Mouse (Mus musculus) forebrain, postnatal 0 days (tissue): Measurements from ENCODE around the gene Ptprm. TPM values are rescaled to one million over a fixed set of nuclear protein-coding genes. Genes with fewer than 3 reads are reported as not detected.

ENCODE experiments used
- ATAC-seq: fragments of 200-750 bp; cut with Nextera tagmentation; 2 replicates; pipeline ENCODE4 v1.8.0; 2017; ENCODE audit warnings: mild to moderate bottlenecking, moderate library complexity
- DNase-seq: peaks from one replicate; pipeline ENCODE4 v3.0.0-alpha.2; 2015
- H3K27ac ChIP-seq: fragments of 300-500 bp; sonication (generic); 2 replicates; pipeline ENCODE4 v1.5.1; 2014; ENCODE audit warnings: low read depth, mild to moderate bottlenecking, antibody characterized with exemption, low read length, moderate library complexity, mixed read lengths
- H3K27me3 ChIP-seq: fragments of 300-500 bp; sonication (generic); 2 replicates; pipeline ENCODE4 v1.6.1; 2014; ENCODE audit warnings: mild to moderate bottlenecking, low read length, mixed read lengths; ENCODE audit not compliant: insufficient read depth
- H3K36me3 ChIP-seq: fragments of 300-500 bp; sonication (generic); 2 replicates; pipeline ENCODE4 v1.6.1; 2014; ENCODE audit warnings: mild to moderate bottlenecking, moderate library complexity; ENCODE audit not compliant: insufficient read depth
- H3K4me1 ChIP-seq: fragments of 300-500 bp; sonication (generic); 2 replicates; pipeline ENCODE4 v1.6.1; 2014; ENCODE audit warnings: antibody characterized with exemption; ENCODE audit not compliant: insufficient read depth
- H3K4me2 ChIP-seq: fragments of 300-500 bp; sonication (generic); 2 replicates; pipeline ENCODE4 v1.6.1; 2014; ENCODE audit warnings: low read depth, mild to moderate bottlenecking, moderate library complexity
- H3K4me3 ChIP-seq: fragments of 300-500 bp; sonication (generic); 2 replicates; pipeline ENCODE4 v1.5.1; 2014; ENCODE audit warnings: low read depth, low read length, mixed read lengths
- H3K9ac ChIP-seq: fragments of 300-500 bp; sonication (generic); 2 replicates; pipeline ENCODE4 v1.6.1; 2014; ENCODE audit warnings: mild to moderate bottlenecking
- H3K9me3 ChIP-seq: fragments of 300-500 bp; sonication (generic); 2 replicates; pipeline ENCODE4 v1.6.1; 2016; ENCODE audit warnings: low read length
- CTCF ChIP-seq: sonication (generic); IDR thresholded peaks from 2 replicates; pipeline ENCODE4 v1.5.1; 2016; ENCODE audit warnings: antibody characterized with exemption, control low read depth, low read depth
- whole genome bisulfite sequencing: fragments of 180-500 bp; shearing (Covaris S2); extraction: QIAGEN DNeasy Blood & Tissue Kit; methylation state at CpG from one replicate; pipeline ENCODE4 v1.1.7; 2014; 5-methylcytosine and 5-hydroxymethylcytosine counted together
- polyA plus RNA-seq: library from polyadenylated mRNA; unstranded; fragments of >200 nt; fragmentation: Nextera tagmentation; extraction: Ambion mirVana; gene quantifications from 2 replicates; pipeline ENCODE4 v1.2.1, GENCODE M21; 2015
- total RNA-seq: library from RNA; depleted of rRNA; stranded (reverse); fragments of >200 nt; gene quantifications from 2 replicates; pipeline ENCODE4 v1.2.3, GENCODE M21; 2014

Ptprm gene
- total and polyA plus RNA-seq, 2 experiments from 2014 or later, result 12.9 to 33.2 TPM

- no peaks in the 10 kb centered on the region; the same call in 1 of the 2 replicates for H3K4me1 ChIP-seq
- no peak overlapping the region for H3K27ac ChIP-seq
- no peaks in the 10 kb centered on the region for H3K27me3 ChIP-seq
- no peaks in the 10 kb centered on the region for H3K36me3 ChIP-seq
- no peaks in the 10 kb centered on the region for H3K9me3 ChIP-seq
- no peak for DNase-seq
- no peak overlapping the region for H3K9ac ChIP-seq
- no peak overlapping the region for H3K4me2 ChIP-seq
- H3K4me3 ChIP-seq, result no peak overlapping the region
- no peak for TF ChIP-seq CTCF
- no peak for ATAC-seq
- 81% methylated on average over 14 of the region's 14 CpGs for WGBS
Observed at GRCm38 (mm10) chr17:66769365-66770363, 584.6 kb downstream of the Ptprm start.

DNA sequence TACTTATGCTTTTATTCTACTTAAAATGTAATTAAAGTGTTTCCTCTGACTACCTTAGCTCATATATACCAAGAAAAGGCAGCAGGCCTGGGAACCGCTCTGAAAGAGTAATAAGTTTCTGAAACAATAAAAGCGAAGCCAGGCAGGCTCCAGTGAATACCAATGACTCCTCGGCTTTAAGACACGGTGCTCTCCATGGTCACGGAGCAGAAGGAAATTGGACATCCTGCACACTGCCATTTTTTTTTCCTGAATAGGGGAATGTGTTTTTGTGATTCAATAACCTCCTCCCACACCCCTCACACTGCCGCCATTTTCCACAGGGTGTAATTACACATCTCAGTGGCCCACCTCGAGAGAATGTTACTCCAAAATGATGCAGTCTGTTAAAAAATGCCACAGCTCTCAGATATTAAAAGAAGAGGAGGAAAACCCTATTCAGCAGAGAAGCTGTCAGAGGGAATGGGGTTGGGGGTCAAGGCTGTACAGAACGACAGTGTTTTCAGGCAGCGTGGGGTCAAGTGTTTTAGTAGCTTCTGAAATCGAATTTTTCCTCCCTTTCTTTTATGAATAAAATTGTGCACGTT lies 585.5 kb downstream of the Ptprm start:
- ATAC-seq (no peak), DNase-seq (no peak)
- H3K9ac ChIP-seq, result no peak overlapping the region
- H3K4me3 ChIP-seq, result no peak overlapping the region
- H3K9me3 ChIP-seq, result no peaks in the 10 kb centered on the region
- 42% methylated on average over 11 of the region's 11 CpGs for WGBS
- TF ChIP-seq CTCF, result no peak
- no peak overlapping the region for H3K27ac ChIP-seq
- no peaks in the 10 kb centered on the region for H3K36me3 ChIP-seq
- H3K27me3 ChIP-seq, result no peaks in the 10 kb centered on the region
- H3K4me1 ChIP-seq, result no peaks in the 10 kb centered on the region; the same call in 1 of the 2 replicates
- no peak overlapping the region for H3K4me2 ChIP-seq

- no peak for TF ChIP-seq CTCF
- no peak overlapping the region for H3K4me3 ChIP-seq
- H3K9me3 ChIP-seq, result no peaks in the 10 kb centered on the region
- no peak overlapping the region for H3K9ac ChIP-seq
- no peak overlapping the region for H3K27ac ChIP-seq
- WGBS, result 86% methylated on average over 6 of the region's 6 CpGs
- no peaks in the 10 kb centered on the region for H3K27me3 ChIP-seq
- no peak overlapping the region for H3K4me2 ChIP-seq
- H3K4me1 ChIP-seq, result no peaks in the 10 kb centered on the region; the same call in 1 of the 2 replicates
- DNase-seq (no peak), ATAC-seq (no peak)
- no peaks in the 10 kb centered on the region for H3K36me3 ChIP-seq
Observed at GRCm38 (mm10) chr17:66766166-66766565, 588.1 kb downstream of the Ptprm start.

DNA sequence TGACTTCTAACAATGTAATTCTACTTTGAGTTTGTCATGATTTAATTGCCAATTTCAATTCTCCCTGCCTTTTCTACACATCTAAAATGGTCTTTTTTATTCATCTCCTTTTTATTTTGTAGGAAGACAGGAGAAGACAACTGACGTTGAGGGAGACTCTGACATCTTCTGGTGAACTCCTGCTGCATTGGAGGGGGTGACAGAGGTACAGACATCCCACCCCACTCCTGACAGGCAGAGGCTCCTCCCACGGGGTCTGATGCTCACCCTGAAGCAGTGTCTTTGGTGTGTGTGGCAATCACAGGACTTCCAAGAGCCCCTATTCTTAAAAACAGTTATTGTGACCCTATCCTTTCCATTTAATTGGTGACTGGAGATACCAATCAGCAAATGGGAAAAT lies 589.8 kb downstream of the Ptprm start:
- no peaks in the 10 kb centered on the region; the same call in 1 of the 2 replicates for H3K4me1 ChIP-seq
- H3K36me3 ChIP-seq, result no peaks in the 10 kb centered on the region
- H3K4me2 ChIP-seq, result no peak overlapping the region
- TF ChIP-seq CTCF, result no peak
- WGBS, result 69% methylated on average over 2 of the region's 2 CpGs
- no peak overlapping the region for H3K9ac ChIP-seq
- H3K9me3 ChIP-seq, result no peaks in the 10 kb centered on the region
- H3K27me3 ChIP-seq, result no peaks in the 10 kb centered on the region
- 0 out of 2 replicates have a peak overlapping the region, but pooled peaks have one; percentile 29 for H3K27ac ChIP-seq
- ATAC-seq, result peak; percentile 77; the same call in 1 of the 2 replicates
- no peak overlapping the region for H3K4me3 ChIP-seq
- DNase-seq, result no peak

- Histone ChIP-seq H3K27ac (no peak overlapping the region), H3K4me1 (no peaks in the 10 kb centered on the region), H3K4me3 (no peak overlapping the region), H3K9me3 (no peaks in the 10 kb centered on the region), H3K9ac (no peak overlapping the region), H3K36me3 (no peaks in the 10 kb centered on the region), H3K4me2 (no peak overlapping the region), H3K27me3 (no peaks in the 10 kb centered on the region)
- TF ChIP-seq CTCF, result no peak
- no peak for ATAC-seq
- WGBS, result 86% methylated on average over 10 of the region's 10 CpGs
- DNase-seq, result no peak
Observed at GRCm38 (mm10) chr17:66762716-66763115, 591.5 kb downstream of the Ptprm start.

DNA sequence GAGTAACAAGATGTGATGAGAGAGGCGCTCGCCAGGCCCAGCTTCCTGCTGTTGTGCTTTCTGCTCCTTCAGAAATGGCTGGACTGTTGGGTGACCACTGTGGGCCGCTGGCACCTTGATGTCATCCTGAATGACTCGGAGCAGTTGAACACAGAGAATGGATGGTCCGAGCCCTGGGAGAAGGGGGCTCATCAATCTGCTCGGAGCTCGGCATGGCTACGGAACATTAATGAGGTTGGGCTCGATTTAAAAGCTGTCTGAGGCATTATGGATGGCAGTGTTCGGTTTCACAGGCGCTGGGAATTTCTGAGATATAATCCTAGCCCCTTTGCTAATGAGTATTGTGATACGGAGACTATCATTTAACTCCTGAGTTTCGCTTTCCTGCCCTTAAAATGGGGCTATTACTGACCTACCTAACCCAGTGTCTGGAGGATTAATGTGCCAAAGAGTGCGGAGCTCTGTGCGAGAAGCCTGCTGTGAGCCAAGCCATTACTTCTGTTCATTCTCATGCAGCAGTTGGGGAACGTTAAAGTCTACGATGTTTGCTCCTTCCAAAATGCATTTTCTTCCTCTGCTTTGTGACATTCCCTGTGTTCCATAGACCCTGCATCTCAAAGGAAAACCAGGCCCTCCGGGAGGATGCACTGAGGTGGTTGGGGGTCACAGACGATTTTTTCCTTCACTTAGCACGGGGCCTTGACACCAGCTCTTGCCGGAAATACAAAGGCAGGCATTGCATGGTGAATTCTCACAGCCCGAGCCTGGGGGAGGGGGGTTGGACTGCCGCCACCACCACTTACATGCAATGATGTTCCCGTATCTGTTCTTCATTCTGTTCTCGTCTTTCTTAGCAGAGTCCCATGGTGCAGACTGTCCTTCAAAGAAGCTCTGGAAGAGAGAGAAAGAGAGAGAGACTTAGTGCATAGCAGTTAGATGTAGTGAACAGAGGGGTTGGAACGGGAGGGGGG lies 592.6 kb downstream of the Ptprm start:
- no peaks in the 10 kb centered on the region for H3K9me3 ChIP-seq
- DNase-seq (peak; percentile 58), ATAC-seq (peak; percentile 43; the same call in 1 of the 2 replicates)
- H3K27me3 ChIP-seq, result no peaks in the 10 kb centered on the region
- no peak for TF ChIP-seq CTCF
- no peak overlapping the region for H3K4me3 ChIP-seq
- H3K27ac ChIP-seq, result no peak overlapping the region
- 0 out of 2 replicates have a peak overlapping the region, but pooled peaks have one; percentile 7 for H3K9ac ChIP-seq
- H3K4me2 ChIP-seq, result peak overlapping the region; percentile 4
- 34% methylated on average over 26 of the region's 26 CpGs for WGBS
- H3K4me1 ChIP-seq, result no peaks in the 10 kb centered on the region
- no peaks in the 10 kb centered on the region for H3K36me3 ChIP-seq
